Mouse (Mus musculus) C3H10T1/2 (cell line): Measurements from ENCODE around the gene Gm7971. TPM values are rescaled to one million over a fixed set of nuclear protein-coding genes. Genes with fewer than 3 reads are reported as not detected.

Source experiments
- polyA plus RNA-seq, 2 experiments: library from polyadenylated mRNA; unstranded; fragments of >200 nt; fragmentation: generic; extraction: Trizol; gene quantifications; one replicate each; pipeline ENCODE4 v1.2.1; 2012; ENCODE audit warnings: missing spikeins in 2 of 2

Gm7971 gene
- not detected for polyA plus RNA-seq

DNA sequence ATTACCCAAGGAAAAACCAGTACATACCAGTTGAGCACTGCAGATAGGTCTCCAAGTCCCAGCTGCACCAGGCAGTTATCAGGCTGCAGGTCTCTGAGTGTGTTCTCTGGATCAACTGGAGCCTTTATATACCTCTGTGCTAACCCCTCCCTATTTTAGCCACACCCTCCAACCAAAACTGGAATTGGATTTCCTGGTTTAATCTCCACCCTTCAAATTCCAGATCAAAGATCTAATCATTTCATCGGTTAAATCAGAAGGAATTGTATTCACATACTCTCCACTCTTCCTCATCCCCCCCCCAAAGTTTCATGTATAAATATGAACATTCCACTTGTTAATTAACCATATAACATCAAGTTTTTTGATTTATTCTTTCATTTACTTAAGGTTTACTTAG, at the start of gene Gm7971:
TSS of gene Gm7971 (minus strand) at position 101 of the 400 bp plus-strand sequence.

Other genes starting within 250 kb of the Gm7971 start
- not detected for gene D5Ertd577e, start 138.1 kb downstream of the Gm7971 start, polyA plus RNA-seq
- gene Gm3286, start 84.1 kb downstream of the Gm7971 start, polyA plus RNA-seq = not detected
- gene Gm7978, start 141.3 kb upstream of the Gm7971 start, polyA plus RNA-seq = not detected
- gene Gm7982, start 147.1 kb upstream of the Gm7971 start, polyA plus RNA-seq = not detected
- not detected for gene E330014E10Rik, start 181.1 kb upstream of the Gm7971 start, polyA plus RNA-seq